ENCODE assay signal across 8 mouse cellular contexts in genomic region chr2:168929691-168930090, GRCm38 (mm10). TPM values are rescaled to one million over a fixed set of nuclear protein-coding genes. Genes with fewer than 3 reads are reported as not detected.
DNase-seq lines count a peak whose midpoint lies in the region; ATAC-seq and TF ChIP-seq lines count a peak whose summit lies in the region.

No protein-coding gene starts in this region.

- 28% methylated on average over 10 of the region's 10 CpGs for WGBS in midbrain, embryonic 14.5 days
- 31% methylated on average over 10 of the region's 10 CpGs for WGBS in midbrain, embryonic 13.5 days
- 26% methylated on average over 10 of the region's 10 CpGs for WGBS in limb, embryonic 14.5 days

- H3K4me2 ChIP-seq in midbrain, embryonic 14.5 days (ENCODE audit: low read length) = no peak overlapping the region
- no peak overlapping the region for H3K4me2 ChIP-seq in midbrain, embryonic 13.5 days (replicated peaks)
- H3K4me2 ChIP-seq in limb, embryonic 14.5 days (replicated peaks; ENCODE audit: low read depth, low read length, severe bottlenecking) = no peak overlapping the region

- DNase-seq in midbrain, embryonic 14.5 days = peak; percentile 86
- DNase-seq in adipocyte (ENCODE audit: low spot score) = peak; percentile 78
- DNase-seq in induced T-regulatory cell, adult 2 months (ENCODE audit: low read depth) = peak; percentile 82
- DNase-seq in limb, embryonic 14.5 days (ENCODE audit: low spot score) = peak; percentile 75
- DNase-seq in right cerebral cortex, postnatal 25 days = peak; percentile 61

- no peak for TF ChIP-seq POLR2A in limb, embryonic 14.5 days (IDR thresholded peaks at IDR 0.05; ENCODE audit: borderline replicate concordance, extremely low read depth, insufficient read depth, insufficient read length)

- H3K9ac ChIP-seq in midbrain, embryonic 14.5 days (replicated peaks; ENCODE audit: low read length) = no peak overlapping the region
- H3K9ac ChIP-seq in midbrain, embryonic 13.5 days (replicated peaks) = no peak overlapping the region
- no peak overlapping the region for H3K9ac ChIP-seq in limb, embryonic 14.5 days (ENCODE audit: low read depth, low read length, severe bottlenecking)

- peaks cover 43% of the 10 kb centered on the region for H3K36me3 ChIP-seq in midbrain, embryonic 14.5 days (ENCODE audit: control insufficient read depth, insufficient read depth, low read length)
- peaks cover 61% of the 10 kb centered on the region for H3K36me3 ChIP-seq in midbrain, embryonic 13.5 days
- peaks cover 57% of the 10 kb centered on the region for H3K36me3 ChIP-seq in limb, embryonic 14.5 days (ENCODE audit: control insufficient read depth, insufficient read depth, low read length)

- no peaks in the 10 kb centered on the region for H3K27me3 ChIP-seq in midbrain, embryonic 14.5 days (ENCODE audit: control insufficient read depth, insufficient read depth, low read length)
- no peaks in the 10 kb centered on the region for H3K27me3 ChIP-seq in midbrain, embryonic 13.5 days
- H3K27me3 ChIP-seq in limb, embryonic 14.5 days (ENCODE audit: control insufficient read depth, insufficient read depth, low read length) = no peaks in the 10 kb centered on the region

- H3K27ac ChIP-seq in midbrain, embryonic 14.5 days (replicated peaks; ENCODE audit: low read depth, low read length) = no peak overlapping the region
- H3K27ac ChIP-seq in midbrain, embryonic 13.5 days = no peak overlapping the region
- no peak overlapping the region for H3K27ac ChIP-seq in limb, embryonic 14.5 days (replicated peaks; ENCODE audit: low read depth, low read length)

- H3K9me3 ChIP-seq in midbrain, embryonic 14.5 days (ENCODE audit: control insufficient read depth, low read length) = no peaks in the 10 kb centered on the region
- no peaks in the 10 kb centered on the region for H3K9me3 ChIP-seq in midbrain, embryonic 13.5 days
- H3K9me3 ChIP-seq in limb, embryonic 14.5 days (ENCODE audit: control insufficient read depth, low read length) = no peaks in the 10 kb centered on the region

- no peaks in the 10 kb centered on the region for H3K4me1 ChIP-seq in midbrain, embryonic 14.5 days (ENCODE audit: control insufficient read depth, insufficient read depth, low read length)
- no peaks in the 10 kb centered on the region for H3K4me1 ChIP-seq in midbrain, embryonic 13.5 days (replicated peaks)
- no peaks in the 10 kb centered on the region for H3K4me1 ChIP-seq in limb, embryonic 14.5 days (ENCODE audit: control insufficient read depth, insufficient read depth, low read length)

- no peak for ATAC-seq in midbrain, embryonic 14.5 days (ENCODE audit: low FRiP score, low TSS enrichment)
- ATAC-seq in midbrain, embryonic 13.5 days = no peak
- peak; percentile 78; the same call in 1 of the 2 replicates for ATAC-seq in common myeloid progenitor, adult 5-6 weeks (replicated peaks; ENCODE audit: low read depth, poor library complexity, severe bottlenecking)
- no peak for ATAC-seq in limb, embryonic 14.5 days (ENCODE audit: low FRiP score, low read depth)
- ATAC-seq in erythroid progenitor cell, adult 5-6 weeks (replicated peaks; ENCODE audit: low FRiP score, poor library complexity, severe bottlenecking) = no peak

- H3K4me3 ChIP-seq in midbrain, embryonic 14.5 days (replicated peaks; ENCODE audit: low read depth, low read length) = no peak overlapping the region
- H3K4me3 ChIP-seq in midbrain, embryonic 13.5 days (replicated peaks) = no peak overlapping the region
- no peak overlapping the region for H3K4me3 ChIP-seq in limb, embryonic 14.5 days (replicated peaks; ENCODE audit: low read length)

RNA-seq across cellular contexts. Expression of gene Zfp64, which starts 25.7 kb away (rescaled TPM):
- 43.3 and 45.9 TPM in 2 replicates for polyA plus RNA-seq in midbrain, embryonic 14.5 days (2014; fragmentation: Nextera tagmentation; extraction: Ambion mirVana)
- polyA plus RNA-seq in midbrain, embryonic 13.5 days (2015; fragmentation: Nextera tagmentation; extraction: Ambion mirVana) = 41.6 and 42.0 TPM in 2 replicates
- 25.8 and 26.5 TPM in 2 replicates for total RNA-seq in common myeloid progenitor, adult 5-6 weeks (2017)
- polyA plus RNA-seq in limb, embryonic 14.5 days (2012; rRNA removed) = 46.0 and 55.3 TPM in 2 replicates
- polyA plus RNA-seq in limb, embryonic 14.5 days (2014; fragmentation: Nextera tagmentation; extraction: Ambion mirVana) = 49.5 and 50.6 TPM in 2 replicates
- 2.9 and 11.2 TPM in 2 replicates for total RNA-seq in erythroid progenitor cell, adult 5-6 weeks (2015; ENCODE audit: low replicate concordance)
- total RNA-seq in erythroid progenitor cell, adult 5-6 weeks (2017; ENCODE audit: low replicate concordance) = 2.2 and 8.5 TPM in 2 replicates
